Mouse (Mus musculus) kidney, adult 8-10 months (tissue): ENCODE data around the gene Gm6803.
"Not testable (repeated sequence)": the region's sequence is repeated elsewhere in the genome, so short reads cannot be mapped to it uniquely, and the experiment has no call there.

Experiments used
- DNase-seq, 2 experiments: peaks; one replicate each; pipeline ENCODE4 v3.0.0; 2022

The Gm6803 gene

GRCm38 (mm10) chr12:88018671-88019070 lies at the start of gene Gm6803:
TSS of gene Gm6803 (minus strand) at chr12:88018771.
- not testable (repeated sequence) for DNase-seq

DNA sequence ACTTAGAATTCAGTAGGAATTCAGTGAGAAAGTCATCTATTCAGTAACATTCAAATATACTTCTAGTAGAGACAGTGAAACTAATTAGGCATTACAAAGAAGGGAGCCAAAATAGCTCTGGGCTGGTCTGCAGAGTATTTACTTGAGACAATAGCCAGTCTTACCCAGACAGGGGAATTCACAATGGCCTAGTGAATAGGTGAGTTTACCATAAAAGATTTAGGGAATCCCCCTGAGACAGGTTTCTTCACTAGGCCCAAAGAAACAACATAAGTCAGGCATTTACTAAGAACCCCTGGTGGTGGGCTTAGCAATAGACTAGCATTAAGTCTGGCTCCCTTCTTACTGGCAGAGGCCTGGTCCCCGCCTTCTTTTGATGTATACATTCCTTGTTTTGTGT lies 26.7 kb upstream of the Gm6803 start:
- not testable (repeated sequence) for DNase-seq

- DNase-seq = not testable (repeated sequence)
Observed at GRCm38 (mm10) chr12:88039703-88040102, 21.1 kb upstream of the Gm6803 start.

- peak in 1 of 2 experiments; percentile 4 for DNase-seq
Observed at GRCm38 (mm10) chr12:88039062-88039461, 20.5 kb upstream of the Gm6803 start.

DNA sequence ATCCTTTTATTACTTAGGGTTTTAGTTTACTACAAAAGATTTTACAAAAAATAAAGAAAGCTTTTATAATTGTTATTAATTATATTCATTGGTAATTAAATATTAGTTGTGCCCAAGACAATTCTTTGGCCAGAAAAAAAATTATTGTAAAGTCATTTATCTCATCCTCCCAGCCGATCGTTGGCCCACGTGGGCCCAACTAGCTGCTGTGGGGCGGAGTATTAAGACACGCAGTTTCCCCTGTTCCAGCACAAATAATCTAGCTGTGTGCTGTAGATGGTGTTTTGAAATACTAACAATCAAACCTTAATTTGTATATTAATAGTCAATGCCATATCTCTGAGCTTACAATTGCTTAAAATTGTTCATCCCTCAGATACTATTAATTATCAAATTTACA lies 13.7 kb upstream of the Gm6803 start:
- not testable (repeated sequence) for DNase-seq

- DNase-seq = not testable (repeated sequence)
Observed at GRCm38 (mm10) chr12:88026704-88027103, 8.1 kb upstream of the Gm6803 start, which contains the start of gene Gm2056. TSS of gene Gm2056 (plus strand) at chr12:88027004.

GRCm38 (mm10) chr12:88011548-88011947 lies 7.0 kb downstream of the Gm6803 start, which contains the start of gene Gm2075:
TSS of gene Gm2075 (plus strand) at chr12:88011848.
- DNase-seq = not testable (repeated sequence)

GRCm38 (mm10) chr12:88004118-88004517 lies 14.5 kb downstream of the Gm6803 start:
- not testable (repeated sequence) for DNase-seq

DNA sequence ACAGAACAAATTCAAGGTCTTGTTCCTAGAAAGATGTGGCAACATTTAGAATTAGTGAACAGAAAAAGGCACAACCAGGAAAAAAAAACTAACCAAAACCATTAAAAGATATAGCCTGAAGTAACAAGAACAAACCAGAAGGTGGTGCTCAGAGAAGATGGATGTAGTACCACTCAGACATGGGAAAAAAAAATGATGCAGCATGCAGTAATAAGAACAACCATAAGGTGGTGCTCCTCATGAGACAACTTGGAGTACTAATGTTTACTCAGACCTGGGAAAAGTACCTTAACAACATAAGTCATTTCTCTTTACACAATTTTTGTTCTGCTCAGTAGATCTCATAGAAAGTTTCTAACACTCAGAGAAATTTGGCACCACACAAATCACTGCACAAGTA lies 34.6 kb downstream of the Gm6803 start:
- DNase-seq = peak in 1 of 2 experiments; percentile 17
